Comparison of ENCODE assay signal across 12 mouse cellular contexts in genomic region chr12:44993391-44993790, GRCm38 (mm10).
DNase-seq lines count a peak whose midpoint lies in the region; ATAC-seq and TF ChIP-seq lines count a peak whose summit lies in the region.
"Had no signal": no experiment of that assay in that cellular context is flagged by ENCODE, and none has a peak within 500 bp of the region (broad histone marks: within the 10 kb centered on the region; RNA-seq: fewer than 3 reads in every experiment).

No protein-coding gene starts in this region.

- no peak for TF ChIP-seq CTCF in layer of hippocampus, adult 2 months (conservative IDR thresholded peaks at IDR 0.05)

- DNase-seq in heart, adult 18-20 months, result peak; percentile 62 to 73
- no peak for DNase-seq in heart, postnatal 36 days
- peak; percentile 30 to 58 for DNase-seq in frontal cortex, postnatal 36 days (ENCODE audit: low spot score in 2 of 2)
- peak; percentile 83 to 86 for DNase-seq in layer of hippocampus, adult 2 months (ENCODE audit: low spot score in 2 of 2)
- peak; percentile 56 for DNase-seq in lung, postnatal 10 days
- DNase-seq in thymus, adult 18-20 months, result no peak
- no peak for DNase-seq in kidney, postnatal 25 days
- DNase-seq: cerebellum, adult 11-12 months; liver, embryonic 13.5 days had no signal

- H3K4me3 ChIP-seq in layer of hippocampus, adult 2 months, result no peak overlapping the region
- H3K4me3 ChIP-seq: liver, embryonic 13.5 days had no signal

- peak overlapping the region; percentile 85 for H3K27ac ChIP-seq in layer of hippocampus, adult 2 months
- H3K27ac ChIP-seq: liver, embryonic 13.5 days; stomach, postnatal 0 days had no signal

- no peak for ATAC-seq in CD4-positive, CD25-positive, alpha-beta regulatory T cell, adult 4 months
- ATAC-seq: activated CD4-positive, CD25-positive, alpha-beta regulatory T cell, adult 4 months had no signal

- intact Hi-C loops in heart, postnatal 36 days (cut with DNase I), result no loop called here

Comparison
In these comparisons a context has a peak if more than half of its experiments do, and no peak if none do; other contexts are left out.
1. DNase-seq: peak in heart, adult 18-20 months (2 of 2), frontal cortex, postnatal 36 days (2 of 2), layer of hippocampus, adult 2 months (2 of 2) and lung, postnatal 10 days (single experiment); none in heart, postnatal 36 days (0 of 2), thymus, adult 18-20 months (0 of 2) and kidney, postnatal 25 days (0 of 2).